Mouse (Mus musculus): Measurements from ENCODE around the gene Cfap100.

- no peak for TF ChIP-seq POLR2A (IDR thresholded peaks at IDR 0.05; ENCODE audit: low read depth, low read length)
- TF ChIP-seq CTCF (IDR thresholded peaks at IDR 0.05; ENCODE audit: extremely low read depth, insufficient read depth, insufficient read length, insufficient replicate concordance) = no peak
Measured at GRCm38 (mm10) chr6:90425361-90425760, 3.2 kb downstream of the Cfap100 start.

Data from spleen, adult 2 months (tissue).